Mouse (Mus musculus): ENCODE measurements at regions not wholly inside any gene's neighbourhood (a gene's known extent, or its start where the extent isn't known, plus 50 kb on each side); places are given as distances from the start of the nearest gene placed in this dataset.

- no peak for DNase-seq (ENCODE audit: low read depth, low spot score)
Measured at GRCm38 (mm10) chr2:12614345-12614744, 195.1 kb upstream of the Mindy3 start.

- no peak for DNase-seq (ENCODE audit: low read depth, low spot score)
Measured at GRCm38 (mm10) chr2:12613858-12614257, 194.6 kb upstream of the Mindy3 start.

- DNase-seq (ENCODE audit: low read depth, low spot score) = no peak
Measured at GRCm38 (mm10) chr2:12582566-12582965, 163.3 kb upstream of the Mindy3 start.

GRCm38 (mm10) chr2:12557736-12558135 is 138.5 kb upstream of the Mindy3 start:
- no peak for DNase-seq (ENCODE audit: low read depth, low spot score)

GRCm38 (mm10) chr2:12522411-12522810 is 103.1 kb upstream of the Mindy3 start:
- DNase-seq (ENCODE audit: low read depth, low spot score) = no peak

- DNase-seq (ENCODE audit: low read depth, low spot score) = no peak
Measured at GRCm38 (mm10) chr2:12521744-12522143, 102.5 kb upstream of the Mindy3 start.

GRCm38 (mm10) chr2:12492369-12492768 is 73.1 kb upstream of the Mindy3 start:
- peak; percentile 31 for DNase-seq (ENCODE audit: low read depth, low spot score)

- no peak for DNase-seq (ENCODE audit: low read depth, low spot score)
Measured at GRCm38 (mm10) chr2:12469440-12470339, 50.4 kb upstream of the Mindy3 start.
